Mouse (Mus musculus) brain, embryonic 14.5 days (tissue): ENCODE data around the gene Snrk. TPM values are rescaled to one million over a fixed set of nuclear protein-coding genes. Genes with fewer than 3 reads are reported as not detected.

Experiments
- DNase-seq: peaks from one replicate; pipeline ENCODE4 v3.0.0-alpha.2; 2011; ENCODE audit warnings: low read depth
- CTCF ChIP-seq: fragments of 200-500 bp; IDR thresholded peaks from 2 replicates; pipeline ENCODE4 v1.5.1; 2012; ENCODE audit warnings: inconsistent platforms, mild to moderate bottlenecking, moderate library complexity, borderline replicate concordance; ENCODE audit not compliant: insufficient read depth, insufficient read length; ENCODE audit errors: extremely low read depth
- POLR2A ChIP-seq: fragments of 200-500 bp; IDR thresholded peaks from 2 replicates; pipeline ENCODE4 v1.6.1; 2012; ENCODE audit warnings: mild to moderate bottlenecking, inconsistent platforms, borderline replicate concordance; ENCODE audit not compliant: poor library complexity, insufficient read depth, insufficient read length, severe bottlenecking; ENCODE audit errors: extremely low read depth
- polyA plus RNA-seq: library from polyadenylated mRNA; depleted of rRNA; stranded (reverse); fragments of >200 nt; gene quantifications from 2 replicates; pipeline ENCODE4 v1.2.3, GENCODE M21; 2012

Gene Snrk
- polyA plus RNA-seq, 1 experiment: 80.6 TPM

DNA sequence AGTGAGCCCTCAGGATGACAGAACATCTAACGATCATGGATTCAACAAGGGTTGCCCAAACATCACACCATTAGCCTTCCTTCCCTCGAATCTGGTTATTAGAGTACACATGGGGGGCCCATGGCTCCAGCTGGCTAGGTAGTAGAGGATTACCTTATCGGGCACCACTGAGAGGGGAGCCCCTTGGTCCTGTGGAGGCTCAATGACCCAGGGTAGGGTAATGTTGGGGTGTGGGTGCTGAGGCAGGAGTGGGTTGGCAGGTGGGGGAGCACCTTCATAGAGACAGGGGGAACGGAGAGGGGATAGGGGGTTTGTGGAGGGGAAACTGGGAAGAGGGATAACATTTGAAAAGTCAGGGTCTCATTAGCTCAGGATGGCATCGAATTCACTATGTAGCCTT is 6.1 kb upstream of the Snrk start:
- DNase-seq: no peak
- TF ChIP-seq CTCF: no peak
- no peak for TF ChIP-seq POLR2A

DNA sequence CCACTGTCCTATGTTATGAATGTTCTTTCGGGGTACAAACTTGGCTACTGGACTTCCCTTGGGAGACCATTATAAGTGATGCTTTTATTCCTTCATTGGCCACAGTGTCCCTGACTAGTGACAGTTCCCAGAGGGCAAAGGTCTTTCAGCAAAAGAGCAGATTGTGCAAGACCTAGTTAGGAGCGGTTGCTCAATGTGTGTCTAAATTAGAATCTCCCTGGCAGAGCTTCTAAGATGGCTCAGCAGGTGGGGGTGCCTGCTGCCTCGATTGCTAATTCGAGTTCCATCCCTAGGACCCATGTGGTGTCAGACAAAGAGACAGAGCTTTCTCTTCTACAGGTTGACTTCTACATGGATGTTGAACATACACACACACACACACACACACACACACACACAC is 1.5 kb upstream of the Snrk start:
- DNase-seq: no peak
- TF ChIP-seq CTCF (no peak), POLR2A (no peak)

DNA sequence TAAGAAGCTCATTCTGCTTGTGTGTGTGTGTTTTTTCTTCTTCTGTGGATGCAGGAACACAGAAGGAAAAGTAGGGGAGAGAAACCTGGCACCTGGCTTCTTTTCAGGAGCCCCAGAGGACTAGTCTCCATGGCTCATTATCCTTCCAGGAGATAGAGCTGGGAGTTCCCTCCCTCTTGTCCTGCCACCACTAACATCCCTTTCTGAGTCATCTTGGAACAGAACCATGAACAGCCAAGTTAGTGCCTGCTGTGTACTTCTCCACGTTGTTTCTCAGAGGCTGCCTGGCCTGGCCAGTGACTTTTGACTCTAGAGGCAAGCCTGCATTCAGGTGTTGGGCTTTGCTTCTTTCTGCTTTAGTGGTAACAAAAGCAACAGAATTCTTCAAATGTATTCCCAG is 707 bp upstream of the Snrk start:
- DNase-seq: no peak
- TF ChIP-seq CTCF (no peak), POLR2A (no peak)

DNA sequence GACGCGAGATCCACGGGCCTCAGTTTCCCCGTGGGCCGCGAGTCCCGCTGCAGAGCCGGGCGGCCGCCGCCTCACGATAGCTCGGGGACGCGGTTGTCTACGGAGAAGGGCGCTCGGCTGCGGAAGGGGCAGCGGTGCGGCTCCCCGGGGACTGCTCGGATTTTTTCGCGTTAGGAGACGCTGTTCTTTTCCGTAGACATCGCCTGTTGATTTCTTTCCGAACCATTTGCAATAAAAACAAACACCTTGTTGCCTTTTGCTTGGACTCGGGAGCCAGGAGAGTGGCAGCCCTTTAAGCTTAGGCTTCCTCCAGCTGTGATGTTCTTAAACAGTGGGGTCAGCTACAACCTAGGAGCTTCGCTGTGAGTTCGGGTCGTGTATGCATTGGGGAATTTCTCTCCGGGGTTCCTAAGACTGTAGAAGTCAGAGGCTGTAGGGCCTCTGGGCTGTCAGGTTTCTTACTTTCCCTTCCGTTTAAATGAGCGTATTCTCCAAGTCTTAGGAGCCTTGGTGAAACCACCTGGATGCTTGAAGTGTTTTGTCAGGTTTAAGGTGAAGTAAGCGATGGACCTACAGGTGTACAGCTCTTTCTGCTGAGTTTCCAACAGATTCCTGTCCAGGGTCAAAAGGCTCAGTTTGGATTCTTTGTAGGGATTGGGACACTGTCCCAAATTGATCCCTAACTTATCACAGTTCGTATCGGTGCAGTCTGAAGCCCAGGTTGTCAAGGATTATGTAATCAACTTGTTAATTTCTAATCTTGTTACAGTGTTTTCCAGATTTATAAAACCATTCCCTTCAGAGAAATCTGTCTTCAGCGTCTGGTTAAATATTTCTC is 845 bp downstream of the Snrk start:
- DNase-seq: peak; percentile 30
- TF ChIP-seq CTCF (no peak), POLR2A (no peak)

DNA sequence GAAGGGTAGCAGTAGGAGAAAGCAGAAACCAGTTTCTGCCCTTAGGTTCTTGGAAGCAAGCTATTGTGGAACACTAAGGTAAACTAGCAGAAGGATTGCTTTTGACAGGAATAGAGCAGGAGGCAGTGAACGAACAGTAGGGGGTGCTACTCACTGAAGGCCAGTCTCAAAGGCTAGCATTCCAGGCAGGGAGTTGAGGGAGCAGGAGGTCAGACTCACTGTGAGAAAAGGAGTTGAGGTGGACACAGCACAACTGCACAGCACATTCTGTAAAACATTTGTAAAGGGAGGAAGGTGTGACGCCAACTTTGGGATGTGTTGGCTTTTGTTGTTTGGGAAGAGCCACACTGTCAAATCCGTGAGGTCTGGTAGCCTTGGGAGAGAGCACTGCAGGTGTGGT is 3.0 kb downstream of the Snrk start:
- TF ChIP-seq POLR2A (no peak), CTCF (peak; percentile 65; the same call in 1 of the 2 replicates)
- peak; percentile 57 for DNase-seq

DNA sequence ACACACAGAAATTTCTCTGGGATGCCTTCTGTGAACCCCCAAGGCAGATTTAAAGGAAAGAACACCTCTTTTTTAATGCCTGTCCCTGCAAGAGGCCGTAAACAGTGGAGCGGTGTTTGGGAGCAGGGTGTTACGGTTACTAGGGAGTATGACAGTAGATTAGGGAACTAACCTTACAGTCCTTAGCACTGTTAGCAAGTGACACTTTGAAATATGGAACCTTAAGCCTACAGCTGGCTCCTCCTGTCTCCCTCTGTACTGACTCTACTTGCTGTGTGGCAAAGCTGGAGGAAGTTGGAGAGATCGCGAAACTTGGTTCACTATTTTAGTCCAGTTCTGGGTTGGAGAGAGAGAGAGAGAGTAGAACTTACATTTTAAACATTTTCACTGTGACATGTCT is 5.0 kb downstream of the Snrk start:
- DNase-seq: no peak
- no peak for TF ChIP-seq POLR2A
- no peak for TF ChIP-seq CTCF

DNA sequence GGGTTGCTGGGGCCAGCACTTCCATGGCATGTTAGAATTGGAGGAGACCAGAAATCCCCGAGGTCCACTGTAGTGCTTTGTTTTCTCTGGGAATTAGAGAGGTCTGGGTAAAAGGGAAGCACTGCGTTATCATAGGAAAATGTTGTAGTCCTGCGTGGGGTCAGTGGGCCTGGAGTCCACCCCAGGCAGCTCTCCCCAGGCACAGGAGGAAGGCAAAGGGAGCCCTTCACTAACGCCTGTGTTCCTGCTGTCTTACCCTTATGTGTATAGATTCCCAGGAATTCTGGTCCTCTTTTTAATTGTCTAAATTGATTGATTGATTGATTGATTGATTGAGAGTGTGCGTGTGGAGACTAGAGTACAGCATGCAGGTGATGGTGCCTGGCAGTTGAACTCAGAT is 6.1 kb downstream of the Snrk start:
- TF ChIP-seq CTCF (no peak), POLR2A (no peak)
- no peak for DNase-seq

DNA sequence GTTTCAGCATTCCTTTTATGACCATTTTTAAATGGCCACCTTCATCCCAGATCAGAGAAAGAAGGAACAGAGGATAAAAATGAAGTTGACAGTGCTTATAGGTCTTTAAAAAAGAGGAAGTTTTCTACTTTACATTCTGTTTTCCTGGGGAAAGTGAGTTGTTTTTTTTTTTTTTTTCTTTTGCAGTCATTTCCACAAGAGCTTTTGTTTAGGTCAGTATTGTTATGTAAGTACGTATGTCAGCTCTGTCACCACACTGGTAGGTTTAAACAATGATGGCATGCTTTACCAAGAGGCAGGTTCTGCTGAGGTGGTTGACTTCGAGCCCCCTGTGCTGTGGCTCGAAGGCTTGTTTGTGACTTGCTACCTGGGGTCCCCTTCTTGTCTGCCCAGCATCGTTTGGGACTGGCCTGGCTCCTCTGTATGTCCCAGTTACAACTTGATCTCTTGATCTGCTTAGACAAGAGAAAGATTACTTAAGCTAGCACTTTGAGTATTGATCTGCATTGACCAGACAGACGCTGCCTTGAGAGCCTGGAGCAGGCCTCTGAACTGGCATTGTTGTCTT is 8.7 kb downstream of the Snrk start:
- DNase-seq: no peak
- TF ChIP-seq POLR2A: no peak

DNA sequence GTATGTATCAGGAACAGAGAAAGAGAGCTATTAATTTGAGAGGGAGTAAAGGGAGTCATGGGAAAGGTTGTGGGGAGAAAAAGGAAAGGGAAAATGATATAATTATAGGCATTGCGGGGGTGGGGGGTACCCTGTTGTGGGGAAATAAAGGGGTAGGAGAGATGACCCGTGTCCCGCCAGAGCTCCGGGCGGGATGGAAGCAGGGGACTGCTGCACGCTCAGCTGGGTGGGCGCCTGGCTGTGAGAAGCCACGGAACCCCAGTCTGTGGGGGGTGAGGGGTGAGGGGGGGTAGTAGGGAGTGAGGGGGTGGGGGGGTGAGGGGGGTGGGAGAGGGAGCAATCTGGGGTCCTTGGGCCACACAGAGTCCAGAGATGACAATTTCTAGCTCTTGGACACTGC is 9.7 kb downstream of the Snrk start:
- no peak for TF ChIP-seq POLR2A
- no peak for TF ChIP-seq CTCF
- DNase-seq: no peak

DNA sequence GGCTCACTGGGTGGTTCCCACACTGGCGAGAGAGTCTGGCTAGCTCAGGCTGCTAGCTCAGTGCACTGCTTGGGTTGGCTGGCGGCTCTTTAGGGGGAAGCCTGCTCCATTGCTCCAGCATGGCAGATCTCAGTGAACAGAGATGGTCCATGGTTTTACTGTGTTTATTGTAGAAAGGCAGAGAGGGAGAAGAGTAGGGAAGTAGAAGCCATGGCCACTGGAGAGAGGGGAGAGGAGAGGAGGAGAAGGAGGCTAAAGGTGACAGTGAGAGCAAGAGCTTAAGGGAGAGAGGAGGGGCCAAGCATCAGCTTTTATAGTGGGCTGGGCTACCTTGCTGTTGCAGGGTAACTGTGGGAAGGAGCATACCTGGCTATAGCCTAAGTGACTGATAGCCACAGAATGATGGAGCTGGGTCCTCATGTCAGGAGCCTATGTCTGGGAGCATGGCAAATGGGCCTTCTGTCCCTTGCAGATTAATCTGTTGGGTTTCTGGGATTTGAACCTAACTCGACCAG is 10.3 kb downstream of the Snrk start:
- TF ChIP-seq POLR2A (no peak), CTCF (no peak)
- no peak for DNase-seq

DNA sequence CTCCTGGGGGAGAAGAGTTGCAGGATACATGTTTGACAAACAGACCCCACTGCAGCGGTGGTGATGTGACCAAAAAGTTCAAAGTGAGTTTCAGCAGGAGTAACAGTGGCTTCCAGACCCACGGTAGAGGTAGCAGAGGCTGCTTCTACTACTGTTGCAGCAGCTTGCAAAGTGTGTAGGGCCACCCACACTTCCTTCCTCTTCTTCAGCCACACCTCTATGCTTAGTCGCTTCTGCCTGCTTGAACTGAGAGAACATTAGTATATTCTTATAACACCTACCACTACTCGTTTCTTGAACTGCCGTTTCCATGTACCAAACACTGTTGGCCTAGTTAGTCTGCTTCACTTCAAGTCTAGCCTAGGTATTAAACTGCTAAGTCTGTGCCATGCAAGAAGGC is 11.6 kb downstream of the Snrk start:
- DNase-seq: no peak
- TF ChIP-seq POLR2A (no peak), CTCF (no peak)

DNA sequence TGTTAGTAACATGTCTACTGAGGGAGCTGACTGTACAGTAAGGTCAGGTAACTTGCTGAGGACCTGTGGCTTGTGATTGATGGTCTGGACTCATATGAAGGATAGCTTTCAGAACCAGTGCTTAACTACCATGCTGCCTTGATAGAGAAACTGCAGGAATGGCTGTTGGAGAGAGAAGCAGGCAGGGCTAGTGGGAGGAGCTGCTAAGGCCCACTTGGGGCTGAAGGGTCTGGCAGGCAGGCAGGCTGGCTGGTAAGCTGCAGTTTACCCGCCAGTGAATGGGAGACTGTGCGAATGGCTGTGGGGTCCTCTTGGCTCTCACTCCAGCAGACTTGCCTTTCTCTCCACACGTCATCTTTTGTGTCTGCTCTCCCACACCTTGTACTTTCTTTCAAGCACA is 13.6 kb downstream of the Snrk start:
- TF ChIP-seq CTCF (no peak), POLR2A (no peak)
- peak; percentile 18 for DNase-seq
